7 mouse cellular contexts compared by ENCODE assay signal in genomic region chr10:93818661-93819060, GRCm38 (mm10). TPM values are rescaled to one million over a fixed set of nuclear protein-coding genes. Genes with fewer than 3 reads are reported as not detected.
DNase-seq lines count a peak whose midpoint lies in the region; ATAC-seq and TF ChIP-seq lines count a peak whose summit lies in the region.

No protein-coding gene starts in this region.

- H3K36me3 ChIP-seq in embryonic facial prominence, embryonic 14.5 days (ENCODE audit: control insufficient read depth, insufficient read depth, low read length), result no peaks in the 10 kb centered on the region

- TF ChIP-seq POLR2A in bone marrow, adult 2 months (IDR thresholded peaks at IDR 0.05; ENCODE audit: borderline replicate concordance, control insufficient read depth, low read depth, low read length), result no peak

- WGBS in bone marrow, adult 2 months, result 9% methylated on average over 7 of the region's 7 CpGs
- WGBS in embryonic facial prominence, embryonic 14.5 days, result 31% methylated on average over 7 of the region's 7 CpGs

- no peak overlapping the region for H3K9ac ChIP-seq in embryonic facial prominence, embryonic 14.5 days (ENCODE audit: low read depth, low read length)

- no peaks in the 10 kb centered on the region for H3K9me3 ChIP-seq in embryonic facial prominence, embryonic 14.5 days (ENCODE audit: control insufficient read depth, low read length)

- no peaks in the 10 kb centered on the region; the same call in 1 of the 2 replicates for H3K4me1 ChIP-seq in bone marrow, adult 2 months (ENCODE audit: control insufficient read depth, insufficient read depth, low read length)
- H3K4me1 ChIP-seq in embryonic facial prominence, embryonic 14.5 days (ENCODE audit: control insufficient read depth, insufficient read depth, low read length), result no peaks in the 10 kb centered on the region

- peak; percentile 15; the same call in 1 of the 2 replicates for TF ChIP-seq CTCF in bone marrow, adult 2 months (IDR thresholded peaks at IDR 0.05; ENCODE audit: control insufficient read depth, insufficient read depth, low read length)

- DNase-seq in 3T3-L1 (ENCODE audit: low read depth, low spot score) (peak; percentile 86), liver (peak; percentile 77)
- peak; percentile 53 for DNase-seq in CD4-positive helper T cell, adult 2 months (ENCODE audit: low read depth, low spot score)
- DNase-seq in embryonic facial prominence, embryonic 14.5 days (ENCODE audit: low spot score), result peak; percentile 72
- peak; percentile 78 for DNase-seq in kidney, adult 9 months
- peak; percentile 88 for DNase-seq in retina, postnatal 1 day

- H3K4me2 ChIP-seq in embryonic facial prominence, embryonic 14.5 days (ENCODE audit: low read depth, low read length), result no peak overlapping the region

- no peak overlapping the region for H3K4me3 ChIP-seq in bone marrow, adult 2 months (replicated peaks; ENCODE audit: control insufficient read depth, low read depth, low read length)
- H3K4me3 ChIP-seq in embryonic facial prominence, embryonic 14.5 days (ENCODE audit: low read depth, low read length), result no peak overlapping the region

- H3K27ac ChIP-seq in bone marrow, adult 2 months (ENCODE audit: control insufficient read depth, insufficient read depth, low read depth, low read length, poor library complexity), result no peak overlapping the region
- no peak overlapping the region for H3K27ac ChIP-seq in embryonic facial prominence, embryonic 14.5 days (replicated peaks; ENCODE audit: low read depth, low read length)

- H3K27me3 ChIP-seq in embryonic facial prominence, embryonic 14.5 days (replicated peaks; ENCODE audit: control insufficient read depth, insufficient read depth, low read length), result peaks cover 3% of the 10 kb centered on the region; the same call in 1 of the 2 replicates

- ATAC-seq in embryonic facial prominence, embryonic 14.5 days (ENCODE audit: low read depth), result peak; percentile 49

RNA-seq across cellular contexts. Expression of gene Usp44, which starts 12.7 kb away (rescaled TPM):
- 0.55 TPM in 1 of 2 replicates, not detected in the other for polyA plus RNA-seq in bone marrow, adult 2 months (2011; ENCODE audit: insufficient read depth, insufficient read length, low replicate concordance, missing spikeins)
- 0.63 and 1.2 TPM in 2 replicates for polyA plus RNA-seq in embryonic facial prominence, embryonic 14.5 days (2014; fragmentation: Nextera tagmentation; extraction: Ambion mirVana)
